Mouse (Mus musculus): Measurements from ENCODE around the gene Chrm3.

Gene Chrm3

DNA sequence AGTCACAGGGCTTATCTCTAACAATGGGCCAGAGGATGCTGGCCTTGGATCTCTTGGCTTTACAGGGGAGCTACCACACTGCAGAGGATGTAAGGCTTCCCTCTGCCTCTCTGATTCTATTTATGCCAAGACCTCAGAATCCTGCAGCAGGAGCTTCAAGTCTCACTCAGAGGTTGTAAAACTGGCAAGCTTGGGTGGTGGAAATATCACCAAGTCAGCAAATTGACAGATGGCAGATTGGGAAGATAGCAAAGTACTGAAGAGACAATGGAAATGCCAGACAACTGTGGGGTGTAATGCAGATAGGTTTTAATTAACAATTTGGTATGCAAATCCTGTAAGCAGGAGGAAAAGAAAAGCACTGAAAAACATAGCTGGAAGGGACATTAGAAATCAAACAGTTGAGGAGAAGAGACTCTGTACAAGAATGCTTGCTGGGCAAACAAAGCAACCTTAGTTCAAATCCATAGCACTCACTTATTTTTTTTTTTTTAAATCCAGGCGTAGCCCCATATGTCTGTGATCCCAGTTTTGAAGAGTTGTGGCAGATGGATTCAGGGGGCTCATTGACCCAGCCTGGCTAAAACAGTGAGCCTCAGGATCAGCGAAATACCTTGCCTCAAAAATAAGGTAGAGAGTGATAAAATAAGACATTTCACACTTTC lies 362.9 kb downstream of the Chrm3 start:
- in situ Hi-C loops (cut with MboI; ENCODE audit: unreplicated experiment in 2 of 2), result no loop called here

GRCm38 (mm10) chr13:9995852-9996251 lies 364.8 kb downstream of the Chrm3 start:
- in situ Hi-C loops (cut with MboI; ENCODE audit: unreplicated experiment in 2 of 2), result no loop called here

DNA sequence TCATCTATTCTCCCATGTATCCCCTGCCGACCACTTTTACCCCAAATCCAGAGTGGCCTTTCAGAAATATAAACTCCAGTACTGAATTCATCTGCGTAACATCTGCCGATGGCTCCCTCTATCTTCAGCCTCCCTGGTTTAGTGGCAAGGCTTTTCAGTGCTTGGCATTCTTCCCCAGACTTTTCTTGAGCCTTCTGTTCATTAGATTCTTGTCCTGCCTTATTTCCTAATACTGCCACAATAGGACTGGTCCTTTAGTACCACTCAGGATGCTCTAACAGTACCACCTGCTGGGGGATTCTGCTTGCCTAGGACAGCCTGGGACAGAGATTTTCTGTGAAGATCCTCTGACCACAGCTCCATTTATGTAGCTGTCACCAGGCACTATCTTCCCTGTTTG lies 367.1 kb downstream of the Chrm3 start:
- in situ Hi-C loops (cut with MboI; ENCODE audit: unreplicated experiment in 2 of 2), result no loop called here

- in situ Hi-C loops (cut with MboI; ENCODE audit: unreplicated experiment in 2 of 2), result no loop called here
Measured at GRCm38 (mm10) chr13:9992640-9993039, 368.0 kb downstream of the Chrm3 start.

DNA sequence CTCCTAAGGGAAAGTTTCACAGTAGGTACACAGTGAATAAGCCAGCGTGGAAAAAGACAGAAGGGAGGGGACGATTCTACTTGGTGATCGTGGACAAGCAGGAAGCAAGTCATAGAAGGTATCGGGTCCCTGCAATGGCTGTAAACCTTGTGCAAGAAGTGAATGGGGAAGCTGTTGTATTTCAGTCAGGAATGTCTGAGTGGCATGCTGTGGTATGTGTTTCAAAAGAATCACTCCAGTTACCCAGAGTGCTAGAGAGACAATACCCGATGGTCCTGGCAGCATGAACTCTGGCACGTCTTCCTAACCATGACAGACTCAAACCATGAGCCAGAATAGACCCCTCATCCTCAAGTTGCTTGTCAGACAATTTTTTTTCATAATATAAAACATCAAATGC lies 375.0 kb downstream of the Chrm3 start:
- in situ Hi-C loops (cut with MboI; ENCODE audit: unreplicated experiment in 2 of 2), result no loop called here

DNA sequence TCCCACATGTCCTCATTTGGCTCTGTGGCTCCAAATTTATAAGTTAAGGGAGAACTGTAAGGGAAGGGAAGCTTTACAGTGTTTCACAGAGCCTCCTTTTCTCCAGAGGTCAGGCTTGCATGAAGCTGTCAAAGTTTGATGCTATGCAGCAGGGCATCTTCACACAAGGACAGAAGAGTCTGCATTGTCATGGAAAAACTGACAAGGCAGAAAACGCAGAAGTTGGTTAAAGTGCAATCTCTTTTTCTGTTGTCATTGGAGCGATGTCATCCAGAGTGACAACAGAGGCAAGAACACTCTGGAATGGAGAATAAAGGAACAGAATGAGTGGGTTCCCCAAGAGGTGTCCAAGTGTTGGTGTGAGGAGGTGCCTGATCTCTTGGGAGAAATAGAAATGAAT lies 377.4 kb downstream of the Chrm3 start:
- in situ Hi-C loops (cut with MboI; ENCODE audit: unreplicated experiment in 2 of 2), result no loop called here

DNA sequence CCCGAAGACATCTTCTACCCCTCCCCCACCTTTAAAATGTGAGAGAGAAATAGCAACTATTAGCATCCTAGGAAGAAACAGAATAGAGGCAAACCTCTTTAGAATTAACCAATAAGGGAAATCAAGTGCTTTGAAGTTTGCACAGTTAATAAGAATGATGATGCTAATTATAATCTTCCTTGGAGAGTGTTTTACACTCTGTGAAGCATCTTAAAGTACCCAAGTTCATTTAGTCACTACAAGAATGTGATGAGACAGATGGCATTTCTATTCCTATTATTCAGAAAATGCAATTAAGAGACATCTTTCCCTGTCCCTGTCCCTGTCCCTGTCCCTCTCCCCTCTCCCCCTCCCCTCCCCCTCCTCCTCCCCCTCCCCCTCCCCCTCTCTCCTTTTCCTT lies 382.9 kb downstream of the Chrm3 start:
- in situ Hi-C loops (cut with MboI; ENCODE audit: unreplicated experiment in 2 of 2), result no loop called here

- in situ Hi-C loops (cut with MboI; ENCODE audit: unreplicated experiment in 2 of 2), result no loop called here
Measured at GRCm38 (mm10) chr13:9973742-9974321, 386.8 kb downstream of the Chrm3 start.

- in situ Hi-C loops (cut with MboI; ENCODE audit: unreplicated experiment in 2 of 2), result no loop called here
Measured at GRCm38 (mm10) chr13:9971845-9972244, 388.8 kb downstream of the Chrm3 start.

DNA sequence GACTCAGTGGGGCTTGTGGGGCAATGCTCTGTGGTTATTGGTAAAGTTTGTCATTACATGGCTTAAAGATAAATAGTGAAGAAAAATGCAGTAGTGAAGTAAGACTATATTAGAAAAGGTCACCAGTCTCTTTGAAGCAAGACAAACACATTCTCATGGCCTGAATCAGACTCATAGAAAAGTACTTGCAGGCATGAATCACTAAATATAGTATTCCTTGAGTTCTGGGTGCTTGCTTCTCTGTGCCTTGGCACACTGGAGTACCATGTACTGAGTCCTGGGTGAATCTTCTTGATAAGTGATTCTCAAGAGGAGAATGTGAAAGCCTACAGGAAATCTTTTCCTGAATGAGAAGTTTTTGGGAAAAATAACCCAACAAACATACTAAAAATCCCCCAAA lies 408.0 kb downstream of the Chrm3 start:
- in situ Hi-C loops (cut with MboI; ENCODE audit: unreplicated experiment in 2 of 2), result no loop called here

GRCm38 (mm10) chr13:9951376-9951775 lies 409.3 kb downstream of the Chrm3 start:
- in situ Hi-C loops (cut with MboI; ENCODE audit: unreplicated experiment in 2 of 2), result no loop called here

- in situ Hi-C loops (cut with MboI; ENCODE audit: unreplicated experiment in 2 of 2), result no loop called here
Measured at GRCm38 (mm10) chr13:9949091-9949490, 411.6 kb downstream of the Chrm3 start.

- in situ Hi-C loops (cut with MboI; ENCODE audit: unreplicated experiment in 2 of 2), result no loop called here
Measured at GRCm38 (mm10) chr13:9940186-9940585, 420.5 kb downstream of the Chrm3 start.

DNA sequence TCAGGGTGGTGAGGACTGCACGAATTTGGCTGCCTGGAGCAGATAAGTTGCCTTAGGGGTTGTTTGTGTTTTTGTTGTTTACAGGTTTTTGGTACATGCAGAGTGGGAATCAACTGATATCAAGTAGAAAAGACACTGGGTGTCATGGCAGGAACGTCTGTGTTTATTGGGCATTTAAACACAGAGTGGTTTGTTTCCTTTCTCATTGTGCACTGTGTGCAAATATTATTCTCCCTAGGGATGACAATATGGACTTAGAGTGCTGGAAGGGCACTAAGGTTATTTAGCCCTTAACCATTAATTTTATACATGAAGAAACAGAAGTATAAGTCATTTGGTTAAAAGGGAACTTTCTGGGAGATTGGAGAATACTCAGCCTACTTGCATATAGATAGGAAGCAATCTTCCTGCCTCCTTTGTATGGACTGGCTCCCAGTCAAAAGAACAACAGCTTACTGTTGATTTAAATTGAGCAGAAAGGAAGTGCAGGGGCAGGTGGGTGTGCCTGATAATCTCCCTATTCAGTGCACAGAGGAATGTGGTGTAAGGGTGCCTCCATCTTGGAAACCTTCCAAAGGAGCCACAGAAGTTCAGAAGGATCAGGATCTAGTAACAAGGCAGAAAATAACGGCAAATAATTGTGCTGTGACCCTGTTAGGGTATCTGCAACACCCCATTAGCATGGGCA lies 421.7 kb downstream of the Chrm3 start:
- in situ Hi-C loops (cut with MboI; ENCODE audit: unreplicated experiment in 2 of 2), result no loop called here

GRCm38 (mm10) chr13:9932714-9933113 lies 427.9 kb downstream of the Chrm3 start:
- in situ Hi-C loops (cut with MboI; ENCODE audit: unreplicated experiment in 2 of 2), result no loop called here

DNA sequence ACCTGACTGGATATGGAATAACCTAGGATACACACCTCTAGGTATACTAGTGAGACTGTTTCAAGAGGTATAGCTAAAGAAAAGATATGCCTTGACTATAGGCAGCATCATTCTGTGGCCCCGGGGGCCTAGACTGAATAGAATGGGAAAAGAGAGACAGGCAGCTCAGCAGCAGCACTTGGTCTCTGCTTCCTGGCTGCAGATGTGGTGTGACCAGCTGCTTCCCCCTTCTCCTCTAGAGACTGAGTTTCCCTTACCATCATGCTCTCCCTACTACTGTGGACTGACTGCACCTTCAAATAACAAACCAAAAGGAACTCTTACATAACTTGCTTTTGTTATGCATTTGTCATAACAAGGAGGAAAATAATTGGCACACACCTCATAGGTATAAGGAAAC lies 430.0 kb downstream of the Chrm3 start:
- in situ Hi-C loops (cut with MboI; ENCODE audit: unreplicated experiment in 2 of 2), result no loop called here

DNA sequence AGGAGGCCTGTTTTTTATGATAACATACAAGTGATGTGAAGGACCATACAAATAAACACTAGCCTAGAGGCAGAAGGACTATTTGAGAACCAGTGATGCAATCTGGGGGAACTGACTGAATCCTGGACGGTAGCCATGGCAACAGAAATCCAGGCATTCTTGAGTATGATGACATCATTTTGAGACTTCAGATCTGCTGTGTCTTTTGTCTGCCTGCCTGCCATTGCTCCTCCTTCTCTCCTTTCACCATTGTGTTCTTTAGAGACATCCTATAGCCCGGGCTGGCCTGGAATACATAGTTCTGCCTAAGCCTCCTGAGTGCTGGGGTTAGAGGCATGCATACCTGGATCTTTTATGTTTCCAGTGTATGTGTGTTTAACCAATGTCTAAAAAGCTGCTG lies 430.7 kb downstream of the Chrm3 start:
- in situ Hi-C loops (cut with MboI; ENCODE audit: unreplicated experiment in 2 of 2), result no loop called here

- in situ Hi-C loops (cut with MboI; ENCODE audit: unreplicated experiment in 2 of 2), result no loop called here
Measured at GRCm38 (mm10) chr13:9921150-9921549, 439.5 kb downstream of the Chrm3 start.

- in situ Hi-C loops (cut with MboI; ENCODE audit: unreplicated experiment in 2 of 2), result no loop called here
Measured at GRCm38 (mm10) chr13:9912697-9913096, 447.9 kb downstream of the Chrm3 start.

DNA sequence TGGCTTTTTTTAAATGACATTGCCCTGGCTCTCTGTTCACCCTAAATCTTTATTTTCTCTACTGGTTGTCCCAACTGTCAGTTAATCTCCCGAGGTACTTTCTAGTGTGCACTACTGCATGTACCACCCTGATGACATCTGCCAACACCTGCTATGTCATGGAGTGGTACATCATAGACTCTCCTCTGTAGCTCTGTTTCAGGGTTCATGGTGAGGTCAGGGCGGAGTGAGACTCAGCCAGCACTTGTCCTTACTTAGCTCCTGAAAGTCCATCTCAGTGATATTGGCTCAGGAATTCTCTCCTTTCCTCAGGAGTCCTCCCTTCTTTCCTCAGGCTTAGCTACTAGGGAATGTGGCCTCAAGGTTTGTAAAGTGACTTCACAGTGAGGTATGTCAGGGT lies 451.9 kb downstream of the Chrm3 start:
- in situ Hi-C loops (cut with MboI; ENCODE audit: unreplicated experiment in 2 of 2), result no loop called here

DNA sequence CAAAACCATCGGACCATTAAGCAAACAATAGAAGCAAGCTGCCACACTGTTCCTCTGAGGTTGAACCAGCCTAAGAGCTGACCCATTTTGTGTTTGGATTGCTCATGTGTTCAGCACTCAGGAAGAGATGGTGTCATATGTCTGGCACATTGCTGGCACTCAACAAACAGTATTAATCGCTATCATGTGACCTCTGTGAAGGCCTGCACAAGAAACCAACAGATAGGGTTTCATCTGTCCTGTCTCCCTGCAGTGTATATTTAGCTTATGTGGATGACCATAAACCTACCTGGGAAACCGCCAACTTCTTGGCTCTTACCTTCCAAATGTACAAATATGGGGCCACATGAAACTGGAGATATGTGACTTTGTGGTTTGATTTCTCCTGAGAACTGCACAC lies 453.4 kb downstream of the Chrm3 start:
- in situ Hi-C loops (cut with MboI; ENCODE audit: unreplicated experiment in 2 of 2), result no loop called here

DNA sequence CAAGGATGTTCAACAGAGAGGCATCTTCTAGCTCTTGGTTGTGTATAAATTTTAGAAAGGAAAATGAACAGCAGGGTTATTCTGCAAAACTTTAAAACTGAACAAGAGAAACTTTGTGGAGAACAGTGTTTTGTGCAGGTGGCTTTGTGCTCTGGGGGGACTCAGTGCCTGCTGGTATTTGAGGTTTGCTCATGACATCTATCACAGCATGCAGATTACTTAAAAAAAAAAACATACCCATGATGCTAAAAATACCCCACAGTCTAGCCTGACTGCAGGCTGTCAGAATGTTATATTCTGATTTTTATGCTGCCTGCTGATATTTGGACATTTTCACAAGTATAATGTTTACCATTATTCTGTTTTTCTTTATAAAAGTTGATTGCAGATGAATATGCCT lies 456.2 kb downstream of the Chrm3 start:
- in situ Hi-C loops (cut with MboI; ENCODE audit: unreplicated experiment in 2 of 2), result no loop called here

All from v-Abl transformed pro-B cells (cell line).